Mouse (Mus musculus) Patski (cell line): ENCODE data around the gene Ssr2. TPM values are rescaled to one million over a fixed set of nuclear protein-coding genes. Genes with fewer than 3 reads are reported as not detected.

Experiments
- ATAC-seq: fragments of 100-300 bp; one replicate; pipeline ENCODE4 v1.8.0; 2021
- CTCF ChIA-PET: fragments of 350-600 bp; sonication (Branson Sonifier 250); formaldehyde crosslinking; loops from one replicate; lab custom pipeline; 2022; ENCODE audit warnings: inconsistent platforms; lab: Charles Lee
- POLR2A ChIA-PET: fragments of 350-600 bp; sonication (Branson Sonifier 250); formaldehyde crosslinking; loops from one replicate; lab custom pipeline; 2022; ENCODE audit warnings: antibody characterized with exemption, inconsistent platforms; lab: Charles Lee
- DNase-seq: peaks from one replicate; pipeline ENCODE4 v3.0.0-alpha.2; 2011; ENCODE audit warnings: low read depth, low spot score
- H3K27me3 ChIP-seq: fragments of 371-371 bp; one replicate; pipeline ENCODE4 v1.5.1; 2021
- CTCF ChIP-seq: fragments of 100-300 bp; IDR thresholded peaks from one replicate; pipeline ENCODE4 v1.5.1; 2021
- in situ Hi-C: fragments of 300-500 bp; cut with MboI; formaldehyde crosslinking; loops from 3 replicates; pipeline ENCODE4 v1.11.1; 2018; ENCODE audit warnings: low pct_unique_long_range_greater_than_20kb, mixed read lengths
- polyA plus RNA-seq: library from polyadenylated mRNA; unstranded; gene quantifications from one replicate; pipeline ENCODE4 v1.2.3, GENCODE M21; 2021

The Ssr2 gene
- 410 TPM for polyA plus RNA-seq

DNA sequence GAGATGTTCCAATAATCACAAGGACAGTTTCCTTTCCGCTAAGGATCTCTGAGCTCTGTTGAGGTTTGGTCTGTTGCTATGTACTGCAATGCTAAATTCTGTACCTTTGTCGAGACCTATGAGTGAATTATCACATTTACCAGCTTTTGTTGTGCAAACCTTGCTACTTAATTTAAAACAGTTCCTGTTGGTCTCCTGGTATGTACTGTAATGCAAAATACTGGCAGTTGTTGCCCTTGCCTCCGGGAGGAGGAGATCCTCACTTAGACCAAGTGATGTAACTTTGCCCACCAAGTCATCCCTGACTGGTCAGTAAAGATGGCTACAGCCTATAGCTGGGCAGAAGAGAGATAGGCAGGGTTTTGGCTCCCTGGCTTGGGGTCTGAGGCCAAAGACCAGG, at the start of gene Ssr2:
Gene Ssr2, plus strand, starts transcription at position 337 of the 400 bp plus-strand sequence.
- CTCF ChIA-PET, result interaction anchor here (0.9 kb wide), 1 partner anchor 80 kb away, joined by 3 read pairs; no protein-coding TSS in a partner anchor
- POLR2A ChIA-PET, result interaction anchor here (0.7 kb wide), 1 partner anchor 127 kb away, joined by 6 read pairs; no protein-coding TSS in a partner anchor
- no peaks in the 10 kb centered on the region for H3K27me3 ChIP-seq
- DNase-seq (no peak), ATAC-seq (no peak)
- in situ Hi-C loops, result no loop called here
- TF ChIP-seq CTCF, result no peak

DNA sequence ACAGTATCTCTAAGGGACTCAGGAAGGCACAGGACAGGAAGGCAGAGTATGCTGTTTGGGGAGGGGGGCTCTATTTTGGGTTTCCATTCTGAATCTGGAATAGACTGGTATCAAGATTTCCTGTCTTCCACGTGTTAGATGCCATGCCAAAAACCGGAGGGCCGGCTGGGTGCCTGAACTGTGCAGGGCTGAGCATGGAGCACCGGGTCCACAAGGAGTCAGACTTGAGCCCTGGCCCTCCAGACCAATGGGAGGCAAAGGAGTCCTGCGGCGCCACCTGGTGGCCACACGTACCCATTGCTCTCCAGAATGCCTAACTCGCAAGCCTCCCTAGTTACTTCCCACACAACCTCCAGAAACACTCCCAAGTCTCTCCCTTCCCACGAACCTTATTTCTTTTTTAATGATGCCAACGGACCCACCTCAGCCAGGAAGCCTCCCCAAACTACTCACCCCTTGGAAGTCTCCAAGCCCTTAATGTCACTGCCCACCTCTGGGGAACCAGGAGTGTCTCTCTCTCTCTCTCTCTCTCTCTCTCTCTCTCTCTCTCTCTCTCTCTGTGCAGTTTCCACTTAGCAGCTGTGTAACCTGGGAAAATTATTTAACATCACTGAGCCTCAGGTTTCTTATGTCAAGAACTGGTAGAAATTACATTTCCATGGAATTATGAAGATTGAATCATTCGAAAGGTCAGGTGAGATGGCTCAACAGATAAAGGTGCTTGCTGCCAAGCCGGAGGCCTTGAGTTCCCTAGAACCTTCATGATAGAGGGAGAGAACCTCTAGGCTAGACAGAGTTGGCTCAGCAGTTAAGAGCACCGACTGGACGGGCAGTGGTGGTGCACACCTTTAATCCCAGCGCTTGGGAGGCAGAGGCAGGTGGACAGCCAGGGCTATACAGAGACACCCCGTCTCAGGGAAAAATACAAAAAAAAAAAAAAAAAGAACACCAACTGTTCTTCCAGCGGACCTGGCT, 49.2 kb upstream of the Ssr2 start:
- in situ Hi-C loops, result no loop called here
- DNase-seq (peak; percentile 81), ATAC-seq (peak; percentile 60)
- ChIA-PET CTCF (interaction anchor here (0.6 to 23.7 kb wide), 7 partner anchors 10 to 120 kb away, joined by 3 to 484 read pairs (median 5); no protein-coding TSS in a partner anchor), POLR2A (interaction anchor here (0.7 to 3.4 kb wide), 6 partner anchors 23 to 118 kb away, joined by 3 to 13 read pairs (median 6); no protein-coding TSS in a partner anchor)
- no peak for TF ChIP-seq CTCF
- no peaks in the 10 kb centered on the region for H3K27me3 ChIP-seq

DNA sequence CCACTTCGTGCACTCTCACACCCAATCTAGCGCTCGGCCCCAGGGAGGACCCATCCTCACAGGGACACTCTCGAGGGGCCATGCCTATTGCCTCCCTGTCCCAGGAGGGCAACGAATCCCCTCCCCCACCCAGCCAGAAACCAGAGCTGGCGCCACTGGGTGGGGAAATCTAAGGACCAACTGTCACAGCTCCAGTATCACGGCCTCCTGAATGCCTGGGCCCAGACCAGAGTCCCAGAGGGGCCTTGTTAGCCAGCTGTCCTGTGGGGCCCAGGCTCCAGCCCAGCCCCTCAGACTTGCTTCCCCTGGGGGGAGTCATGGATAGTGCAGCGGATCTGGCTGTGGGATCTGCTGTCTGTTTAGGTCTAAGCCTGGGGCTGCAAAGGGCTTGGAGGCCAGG, 48.1 kb upstream of the Ssr2 start:
- H3K27me3 ChIP-seq, result no peaks in the 10 kb centered on the region
- ChIA-PET CTCF (interaction anchor here (0.9 to 23.7 kb wide), 3 partner anchors 43 to 121 kb away, joined by 3 to 484 read pairs (median 5); no protein-coding TSS in a partner anchor), POLR2A (interaction anchor here (0.7 to 0.9 kb wide), 3 partner anchors 24 to 149 kb away, joined by 3 read pairs; no protein-coding TSS in a partner anchor)
- TF ChIP-seq CTCF, result no peak
- DNase-seq (no peak), ATAC-seq (no peak)
- in situ Hi-C loops, result no loop called here

DNA sequence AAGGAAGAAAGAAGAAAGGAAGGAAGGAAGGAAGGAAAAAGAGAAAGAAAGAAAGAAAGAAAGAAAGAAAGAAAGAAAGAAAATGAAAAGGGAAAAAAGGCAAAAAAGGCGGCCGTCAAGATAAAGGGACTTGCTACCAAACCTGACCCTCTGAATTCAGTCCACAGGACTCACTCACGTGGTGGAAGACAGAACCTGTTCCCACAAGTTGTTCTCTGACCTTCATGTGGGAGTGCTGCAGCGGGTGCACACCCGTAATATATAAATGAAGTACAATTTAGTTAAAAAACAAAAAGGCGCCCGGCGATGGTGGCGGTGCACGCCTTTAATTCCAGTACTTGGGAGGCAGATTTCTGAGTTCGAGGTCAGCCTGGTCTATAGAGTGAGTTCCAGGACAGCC, 47.0 kb upstream of the Ssr2 start:
- ATAC-seq, result no peak
- in situ Hi-C loops, result no loop called here

DNA sequence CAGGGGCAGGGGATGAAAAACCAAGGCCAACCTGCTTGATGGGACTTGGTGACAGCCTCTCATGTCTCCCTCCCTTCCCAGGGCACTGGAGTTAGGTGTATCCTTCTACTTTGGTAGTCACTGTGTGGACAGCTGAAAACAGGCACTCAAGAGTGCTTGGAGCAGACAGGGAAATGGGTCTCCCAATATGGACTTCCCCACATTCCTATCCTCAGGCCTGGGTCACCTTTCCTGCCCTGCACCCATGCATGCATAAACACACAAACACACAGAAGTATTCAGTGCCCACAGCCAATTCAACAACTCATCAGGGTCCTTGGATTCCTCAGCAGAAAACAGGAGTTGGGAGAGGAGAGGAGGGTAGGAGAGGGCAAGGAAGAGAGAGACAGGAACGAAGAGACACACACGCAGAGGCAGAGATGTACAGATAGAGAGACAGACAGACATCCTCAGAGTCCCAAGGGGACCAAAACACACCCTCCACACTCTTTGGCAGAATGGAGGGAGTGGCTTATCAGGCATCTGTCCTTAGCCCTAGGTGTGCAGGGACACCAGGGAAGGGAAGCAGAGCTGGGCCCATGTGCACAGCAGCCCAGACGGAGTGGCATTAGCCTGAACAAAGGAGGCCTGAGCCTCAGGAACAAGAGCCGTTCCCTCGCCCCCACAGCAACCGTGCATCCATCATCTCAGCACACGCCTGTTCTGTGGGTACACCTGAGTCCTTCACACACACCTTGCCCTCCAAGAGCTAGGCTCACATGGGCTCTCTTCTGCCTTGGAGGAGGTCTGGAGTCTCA, 46.3 kb upstream of the Ssr2 start:
- H3K27me3 ChIP-seq, result no peaks in the 10 kb centered on the region
- CTCF ChIA-PET, result interaction anchor here (0.9 to 23.7 kb wide), 6 partner anchors 13 to 74 kb away, joined by 3 to 484 read pairs (median 4); no protein-coding TSS in a partner anchor
- ATAC-seq, result no peak
- DNase-seq, result no peak
- TF ChIP-seq CTCF, result no peak
- POLR2A ChIA-PET, result interaction anchor here (1.0 to 2.2 kb wide), 4 partner anchors 27 to 193 kb away, joined by 5 to 9 read pairs (median 6); partner anchors contain the start of genes Smg5 and Tmem79
- in situ Hi-C loops, result no loop called here

More for the DNA sequence above, 47.0 kb upstream of the Ssr2 start:
- POLR2A ChIA-PET, result no interaction called here
- no peak for TF ChIP-seq CTCF
- no peaks in the 10 kb centered on the region for H3K27me3 ChIP-seq
- no peak for DNase-seq
- CTCF ChIA-PET, result interaction anchor here (23.7 kb wide), 1 partner anchor 44 kb away, joined by 484 read pairs; no protein-coding TSS in a partner anchor

DNA sequence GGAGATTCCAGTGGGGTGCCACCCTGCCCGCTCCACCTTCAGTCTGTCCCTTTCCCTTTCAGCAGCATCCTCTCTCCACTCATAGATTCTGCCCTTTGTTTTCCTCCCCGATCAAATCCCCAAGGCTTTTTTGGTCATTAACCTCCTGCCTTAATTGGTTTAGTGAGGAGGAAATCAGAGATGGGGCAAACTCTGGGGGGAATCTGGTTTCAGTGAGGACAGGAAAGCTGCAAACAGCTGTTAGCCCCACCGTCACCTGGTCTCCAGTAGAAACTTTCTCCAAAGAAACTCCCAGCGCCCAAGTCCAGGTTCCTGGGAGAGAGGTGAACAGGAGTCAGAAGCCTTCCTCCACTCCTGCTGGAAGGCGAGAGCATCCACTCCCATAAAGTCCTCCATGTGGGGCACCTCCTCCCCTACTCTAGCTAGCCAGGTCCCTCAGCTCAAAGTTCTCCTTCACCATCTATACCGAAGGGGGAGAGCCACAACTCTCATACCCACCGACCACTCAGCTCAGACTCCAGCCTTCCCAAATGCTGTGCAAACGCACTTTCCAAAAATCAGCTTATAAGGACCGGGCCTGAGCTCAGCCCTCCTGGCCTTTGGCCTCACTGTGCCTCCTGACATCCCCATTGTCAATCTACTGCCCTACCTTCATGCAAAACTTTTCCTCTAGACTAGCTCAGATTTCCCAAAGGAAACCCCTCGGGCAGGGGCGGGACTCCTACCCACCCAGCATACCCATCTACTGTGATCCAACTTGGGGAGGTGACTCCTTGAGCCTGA, 45.4 kb upstream of the Ssr2 start:
- DNase-seq (no peak), ATAC-seq (no peak)
- ChIA-PET POLR2A (interaction anchor here (1.0 to 2.3 kb wide), 9 partner anchors 10 to 194 kb away, joined by 3 to 9 read pairs (median 5); partner anchors contain the start of genes Smg5, Tmem79 and Ubqln4), CTCF (interaction anchor here (0.9 to 23.7 kb wide), 9 partner anchors 9 to 123 kb away, joined by 3 to 484 read pairs (median 4); no protein-coding TSS in a partner anchor)
- no peak for TF ChIP-seq CTCF
- no peaks in the 10 kb centered on the region for H3K27me3 ChIP-seq
- in situ Hi-C loops, result no loop called here

DNA sequence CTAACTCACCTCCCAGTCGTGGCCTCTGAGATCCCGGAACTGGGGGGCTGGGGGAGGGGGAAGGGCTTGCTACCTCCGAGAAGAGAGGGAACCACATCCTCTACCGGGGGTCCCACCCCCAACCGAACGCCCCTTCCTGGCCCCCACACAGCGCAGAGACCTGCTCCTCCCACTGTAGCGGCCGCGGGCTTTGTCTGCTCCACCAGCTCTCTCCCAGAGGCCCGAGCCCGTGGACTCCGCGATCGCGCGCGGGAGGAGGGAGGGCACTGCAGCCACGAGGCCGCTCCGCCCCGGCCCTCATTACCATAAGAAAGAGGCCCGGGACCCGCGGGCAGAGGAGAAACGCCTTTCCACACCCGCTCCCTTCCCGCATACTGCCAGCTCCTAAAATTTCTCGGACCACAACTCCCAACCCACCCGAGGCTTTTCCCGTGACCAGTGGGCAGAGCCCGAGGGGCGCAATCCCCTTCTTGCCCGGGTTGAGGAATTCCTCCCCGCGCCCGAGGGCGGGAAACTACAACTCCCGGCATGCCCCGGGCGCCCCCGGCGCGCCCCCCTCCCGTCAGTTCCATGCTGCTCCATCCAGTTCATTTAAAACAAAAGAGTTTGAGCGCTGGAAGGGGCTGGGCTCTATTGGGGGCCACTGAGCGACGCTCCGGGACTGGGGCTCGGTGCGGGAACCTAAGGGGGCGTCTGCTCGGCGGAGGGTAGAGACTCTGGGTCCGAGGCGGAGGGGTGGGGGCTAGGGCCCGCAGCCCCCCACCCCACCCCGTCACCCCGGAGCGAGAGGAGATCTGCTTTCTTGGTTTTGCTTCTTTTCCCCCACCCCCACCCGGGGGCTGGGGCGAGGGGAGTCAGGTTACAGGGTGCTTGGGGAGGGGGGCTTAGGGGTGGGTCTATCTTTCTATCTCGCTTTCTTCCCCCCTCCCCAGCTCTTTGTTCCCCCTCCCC, 44.1 kb upstream of the Ssr2 start:
- in situ Hi-C loops, result no loop called here
- peak; percentile 32 for ATAC-seq
- ChIA-PET POLR2A (interaction anchor here (0.5 to 2.3 kb wide), 13 partner anchors 9 to 195 kb away, joined by 3 to 6 read pairs (median 4); partner anchors contain the start of genes Smg5, Tmem79 and Ubqln4), CTCF (interaction anchor here (1.6 to 23.7 kb wide), 3 partner anchors 10 to 47 kb away, joined by 5 to 484 read pairs (median 6); no protein-coding TSS in a partner anchor)
- H3K27me3 ChIP-seq, result no peaks in the 10 kb centered on the region
- no peak for TF ChIP-seq CTCF
- no peak for DNase-seq

DNA sequence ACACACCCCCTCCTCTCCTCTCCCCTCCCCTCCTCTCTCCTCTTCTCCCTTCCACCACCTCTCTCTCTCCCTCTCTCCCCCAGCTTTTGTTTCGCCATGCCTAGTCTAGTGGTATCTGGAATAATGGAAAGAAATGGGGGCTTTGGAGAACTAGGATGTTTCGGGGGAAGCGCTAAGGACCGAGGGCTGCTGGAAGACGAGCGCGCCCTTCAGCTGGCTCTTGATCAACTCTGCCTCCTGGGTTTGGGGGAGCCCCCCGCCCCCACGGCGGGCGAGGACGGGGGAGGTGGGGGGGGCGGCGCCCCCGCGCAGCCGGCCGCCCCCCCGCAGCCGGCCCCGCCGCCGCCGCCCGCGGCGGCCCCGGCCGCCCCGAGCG, 43.4 kb upstream of the Ssr2 start, which contains the start of gene Mex3a:
Gene Mex3a, plus strand, starts transcription at position 97 of the 376 bp plus-strand sequence.
- CTCF ChIA-PET, result no interaction called here
- H3K27me3 ChIP-seq, result no peaks in the 10 kb centered on the region
- no peak for TF ChIP-seq CTCF
- in situ Hi-C loops, result no loop called here
- ATAC-seq (no peak), DNase-seq (no peak)
- POLR2A ChIA-PET, result interaction anchor here (0.6 to 2.3 kb wide), 8 partner anchors 8 to 54 kb away, joined by 3 to 7 read pairs (median 4); no protein-coding TSS in a partner anchor
